8 mouse cellular contexts compared by ENCODE assay signal in genomic region chr6:98949286-98949685, GRCm38 (mm10).
DNase-seq lines count a peak whose midpoint lies in the region; ATAC-seq and TF ChIP-seq lines count a peak whose summit lies in the region.

No protein-coding gene starts in this region.

- 42% methylated on average over 7 of the region's 7 CpGs for WGBS in lung, embryonic 14.5 days
- 46% methylated on average over 7 of the region's 7 CpGs for WGBS in intestine, embryonic 14.5 days
- 49% methylated on average over 7 of the region's 7 CpGs for WGBS in neural tube, embryonic 15.5 days

- peak; percentile 90 for DNase-seq in lung, embryonic 14.5 days
- DNase-seq in lung, adult 18-20 months = no peak
- peak; percentile 27 for DNase-seq in gastrocnemius, postnatal 10 days
- no peak for DNase-seq in intestine, embryonic 14.5 days (ENCODE audit: low spot score)
- no peak for DNase-seq in cerebellum, adult 11 months
- DNase-seq in thymus, postnatal 4 days = no peak

- H3K36me3 ChIP-seq in lung, embryonic 14.5 days (ENCODE audit: insufficient read depth) = peaks cover 21% of the 10 kb centered on the region; the same call in 1 of the 2 replicates
- peaks cover 46% of the 10 kb centered on the region for H3K36me3 ChIP-seq in intestine, embryonic 14.5 days (ENCODE audit: control insufficient read depth, insufficient read depth, low read length)
- H3K36me3 ChIP-seq in neural tube, embryonic 15.5 days = 0 out of 2 replicates have a peak, but pooled peaks cover 3% of the 10 kb centered on the region

- H3K4me1 ChIP-seq in lung, embryonic 14.5 days (ENCODE audit: insufficient read depth) = peaks cover 41% of the 10 kb centered on the region
- H3K4me1 ChIP-seq in intestine, embryonic 14.5 days (replicated peaks; ENCODE audit: control insufficient read depth, insufficient read depth, low read length) = peaks cover 36% of the 10 kb centered on the region
- H3K4me1 ChIP-seq in neural tube, embryonic 15.5 days = peaks cover 23% of the 10 kb centered on the region

- no peaks in the 10 kb centered on the region for H3K27me3 ChIP-seq in lung, embryonic 14.5 days (ENCODE audit: insufficient read depth, low read length)
- no peaks in the 10 kb centered on the region for H3K27me3 ChIP-seq in intestine, embryonic 14.5 days (replicated peaks; ENCODE audit: control insufficient read depth, insufficient read depth, low read length)
- peaks cover 10% of the 10 kb centered on the region for H3K27me3 ChIP-seq in neural tube, embryonic 15.5 days (replicated peaks)

- H3K9me3 ChIP-seq in lung, embryonic 14.5 days (ENCODE audit: low read depth, low read length) = no peaks in the 10 kb centered on the region
- H3K9me3 ChIP-seq in intestine, embryonic 14.5 days (ENCODE audit: control insufficient read depth, low read length) = no peaks in the 10 kb centered on the region
- H3K9me3 ChIP-seq in neural tube, embryonic 15.5 days (replicated peaks) = no peaks in the 10 kb centered on the region

- H3K4me2 ChIP-seq in lung, embryonic 14.5 days = peak overlapping the region; percentile 25
- H3K4me2 ChIP-seq in intestine, embryonic 14.5 days (ENCODE audit: low read length) = peak overlapping the region; percentile 18; the same call in 1 of the 2 replicates
- no peak overlapping the region for H3K4me2 ChIP-seq in neural tube, embryonic 15.5 days

- peak overlapping the region; percentile 94 for H3K27ac ChIP-seq in lung, embryonic 14.5 days (ENCODE audit: low read depth)
- peak overlapping the region; percentile 91 for H3K27ac ChIP-seq in intestine, embryonic 14.5 days (ENCODE audit: low read depth)
- H3K27ac ChIP-seq in neural tube, embryonic 15.5 days (replicated peaks) = 0 out of 2 replicates have a peak overlapping the region, but pooled peaks have one; percentile 5

- H3K4me3 ChIP-seq in lung, embryonic 14.5 days (ENCODE audit: low read depth, low read length) = no peak overlapping the region
- no peak overlapping the region for H3K4me3 ChIP-seq in intestine, embryonic 14.5 days (ENCODE audit: low read depth, low read length)
- no peak overlapping the region for H3K4me3 ChIP-seq in neural tube, embryonic 15.5 days (replicated peaks)

- TF ChIP-seq CTCF in lung, embryonic 14.5 days (IDR thresholded peaks at IDR 0.05; ENCODE audit: low read depth) = no peak

- ATAC-seq in lung, embryonic 14.5 days (ENCODE audit: insufficient read depth) = no peak
- ATAC-seq in intestine, embryonic 14.5 days (replicated peaks; ENCODE audit: low FRiP score, low TSS enrichment, low read depth) = no peak
- ATAC-seq in neural tube, embryonic 15.5 days (ENCODE audit: low FRiP score) = no peak
- no peak for ATAC-seq in granulocyte monocyte progenitor cell, adult 5-6 weeks (replicated peaks; ENCODE audit: poor library complexity, severe bottlenecking)

- H3K9ac ChIP-seq in lung, embryonic 14.5 days = peak overlapping the region; percentile 40; the same call in 1 of the 2 replicates
- no peak overlapping the region for H3K9ac ChIP-seq in intestine, embryonic 14.5 days (ENCODE audit: low read length)
- no peak overlapping the region for H3K9ac ChIP-seq in neural tube, embryonic 15.5 days (replicated peaks)

Comparison
In these comparisons a context has a peak if more than half of its experiments do, and no peak if none do; other contexts are left out.
1. DNase-seq: peak in lung, embryonic 14.5 days (single experiment) and gastrocnemius, postnatal 10 days (single experiment); none in lung, adult 18-20 months (0 of 2), intestine, embryonic 14.5 days (single experiment), cerebellum, adult 11 months (single experiment) and thymus, postnatal 4 days (single experiment).
2. H3K27ac ChIP-seq: peak in every context shown above with its lines; median percentile 94 in lung, embryonic 14.5 days; 91 in intestine, embryonic 14.5 days; 5 in neural tube, embryonic 15.5 days.